Mouse (Mus musculus) monocyte, adult 2 months (primary cell): ENCODE measurements around the gene Sap18.
A peak's percentile ranks its signal among the peaks of the same experiment; 100 is the strongest.
"Not testable (repeated sequence)": the region's sequence is repeated elsewhere in the genome, so short reads cannot be mapped to it uniquely, and the experiment has no call there.

Source experiments
- DNase-seq, 2 experiments: peaks; one replicate each; pipeline ENCODE4 v3.0.0; 2022; ENCODE audit warnings: low spot score in 2 of 2, low read depth in 1 of 2

Sap18 gene

DNA sequence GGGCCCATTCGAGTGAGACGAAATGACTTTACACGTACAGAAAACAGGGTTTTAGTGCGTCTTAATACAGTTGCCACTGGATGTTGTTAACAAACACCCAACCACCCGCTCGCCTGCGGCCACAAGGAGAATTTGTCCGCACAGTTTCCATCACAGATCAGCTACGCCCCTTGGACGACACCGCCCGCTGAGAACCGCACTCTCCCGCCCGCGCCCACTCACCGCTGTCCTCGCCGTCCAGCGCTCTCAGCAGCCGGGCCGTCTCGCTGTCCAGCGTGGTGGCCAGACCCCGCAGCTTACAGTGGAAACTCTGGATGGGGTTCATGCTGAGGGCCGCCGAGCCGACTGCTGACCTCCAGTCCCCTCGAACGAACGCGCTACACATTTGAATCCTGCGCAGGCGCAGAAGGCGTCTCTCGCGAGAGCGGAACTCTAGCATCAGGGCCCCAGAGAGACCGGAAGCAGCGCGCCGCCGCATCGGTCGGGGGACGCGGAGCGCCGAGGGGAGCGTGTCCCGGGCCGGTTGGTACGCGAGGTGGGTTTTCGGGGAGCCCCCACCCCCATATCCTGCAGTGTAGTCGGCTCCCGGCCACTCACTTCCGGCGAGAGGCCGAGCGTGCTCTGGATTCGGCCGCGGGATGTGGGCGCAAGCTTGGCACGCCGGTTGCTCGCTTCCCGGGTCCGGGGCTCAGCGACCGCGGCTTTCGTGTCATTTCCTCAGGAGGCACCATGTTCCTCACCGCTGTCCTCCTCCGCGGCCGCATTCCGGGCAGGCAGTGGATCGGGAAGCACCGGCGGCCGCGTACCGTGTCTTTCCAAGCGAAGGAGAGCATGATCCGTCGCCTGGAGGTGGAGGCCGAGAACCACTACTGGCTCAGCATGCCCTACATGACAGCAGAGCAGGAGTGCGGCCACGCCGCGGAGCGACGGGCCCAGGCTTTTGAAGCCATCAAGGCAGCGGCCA is 28.1 kb downstream of the Sap18 start, which contains the start of the genes Ska3 and Mrpl57:
Ska3 (minus strand) TSS at position 398 of the 964 bp plus-strand sequence.
Mrpl57 (plus strand) TSS at position 447 of the 964 bp plus-strand sequence.
- peak; percentile 67 to 85 for DNase-seq

DNA sequence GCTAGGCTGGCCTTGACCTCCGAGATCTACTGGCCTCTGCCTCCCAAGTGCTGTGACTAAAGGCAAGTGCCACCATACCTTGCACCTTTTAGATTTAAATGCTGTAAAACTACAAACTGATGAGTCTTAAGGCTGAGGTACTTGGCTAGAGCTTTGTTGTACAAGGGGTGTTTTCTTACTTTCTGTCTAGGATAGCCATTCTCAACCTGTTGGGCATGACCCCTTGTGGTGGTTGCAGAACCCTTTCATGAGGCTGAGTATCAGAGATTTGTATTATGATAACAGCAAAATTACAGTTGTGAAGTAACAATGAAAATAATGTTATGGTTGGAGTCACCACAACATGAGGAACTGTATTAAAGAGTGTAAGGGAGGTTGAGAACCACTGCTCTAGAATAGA is 29.3 kb downstream of the Sap18 start:
- DNase-seq, result no peak

DNA sequence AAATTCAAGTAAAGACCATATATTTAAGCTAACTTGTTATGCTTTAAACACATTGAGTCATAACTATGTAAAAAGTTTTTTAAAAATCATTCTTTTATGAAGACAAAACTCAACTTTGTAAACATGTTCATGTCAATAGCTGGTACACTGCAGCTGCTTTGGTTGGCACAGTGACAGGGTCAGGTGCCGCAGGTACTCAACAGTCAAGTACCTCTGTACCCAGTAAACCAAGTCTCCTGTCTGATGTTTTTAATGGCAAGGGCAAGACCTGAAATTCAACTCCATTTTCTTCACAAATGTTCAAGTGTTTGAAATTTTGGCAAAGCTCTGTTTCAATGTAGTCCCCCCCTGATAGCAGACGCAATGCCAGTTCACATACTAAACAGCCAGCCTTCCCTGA is 35.5 kb downstream of the Sap18 start:
- DNase-seq, result no peak

DNA sequence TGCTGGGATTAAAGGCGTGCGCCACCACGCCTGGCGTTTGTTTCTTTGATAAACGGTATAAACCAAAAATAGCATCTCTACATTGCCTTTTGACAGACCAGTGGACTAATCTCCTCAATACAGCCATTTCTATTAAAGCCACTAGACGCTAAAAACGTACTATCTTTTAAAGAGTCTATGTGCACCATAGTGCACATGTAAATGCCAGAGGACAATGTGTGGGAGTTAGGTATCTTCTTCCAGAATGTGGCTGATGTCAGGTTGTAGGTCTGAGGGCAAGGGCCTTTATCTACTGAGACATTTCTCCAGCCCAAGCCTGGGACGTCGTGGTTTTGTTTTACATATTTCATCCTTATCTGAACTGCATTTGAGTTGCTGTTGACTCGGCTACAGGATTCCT is 37.2 kb downstream of the Sap18 start:
- DNase-seq, result no peak

DNA sequence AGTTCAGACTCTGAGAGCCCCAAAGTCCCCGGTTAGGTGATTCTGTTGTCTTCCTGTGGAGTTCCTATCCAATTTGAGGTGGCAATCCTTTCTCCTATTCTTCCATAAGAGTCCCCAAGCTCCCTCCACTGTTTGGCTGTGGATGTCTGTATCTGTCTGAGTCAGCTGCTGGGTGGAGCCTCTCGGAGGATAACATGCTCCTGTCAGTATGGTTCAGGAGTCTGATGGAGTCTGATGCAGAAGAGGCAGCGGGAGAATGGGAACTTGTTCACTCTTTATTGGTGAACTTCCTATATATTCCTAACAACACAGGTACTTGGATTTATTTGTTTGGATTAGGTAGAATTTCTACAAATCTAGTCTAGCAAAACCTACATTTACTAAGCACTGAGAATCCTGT is 46.6 kb downstream of the Sap18 start:
- no peak for DNase-seq

DNA sequence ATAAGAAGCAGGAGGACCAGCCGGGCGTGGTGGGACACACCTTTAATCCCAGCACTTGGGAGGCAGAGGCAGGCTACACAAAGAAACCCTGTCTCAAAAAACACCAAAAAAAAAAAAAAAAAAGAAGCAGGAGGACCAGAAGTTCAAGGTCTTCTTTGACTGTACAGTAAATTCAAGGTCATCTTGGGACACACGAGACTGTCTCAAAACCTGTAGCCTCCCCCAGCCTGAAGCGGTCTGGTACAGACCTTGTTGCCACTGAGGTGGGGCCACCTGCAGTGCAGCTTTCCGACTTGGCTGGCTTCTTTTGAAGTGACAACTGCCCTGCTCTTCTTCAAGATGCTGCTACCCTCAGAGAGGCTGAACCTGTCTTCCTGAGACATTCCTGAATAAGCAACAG is 50.1 kb downstream of the Sap18 start:
- DNase-seq, result not testable (repeated sequence)

DNA sequence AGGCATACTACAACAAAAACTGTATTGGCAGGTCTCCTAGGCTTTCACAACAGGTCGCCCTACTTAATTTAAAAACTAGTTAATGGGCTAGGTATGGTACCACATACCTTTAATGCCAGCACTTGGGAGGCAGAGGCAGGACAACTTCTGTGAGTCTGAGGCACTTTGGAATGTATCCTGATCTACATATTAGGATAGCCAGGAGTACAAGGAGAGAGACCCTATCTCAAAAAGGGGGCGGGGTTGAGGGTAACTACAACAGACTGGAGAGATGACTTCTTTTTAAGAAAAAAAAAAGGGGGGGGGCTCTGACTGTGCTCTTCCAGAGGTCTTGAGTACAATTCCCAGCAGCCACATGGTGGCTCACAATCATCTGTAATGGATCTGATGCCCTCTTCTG is 50.7 kb downstream of the Sap18 start:
- no peak for DNase-seq

DNA sequence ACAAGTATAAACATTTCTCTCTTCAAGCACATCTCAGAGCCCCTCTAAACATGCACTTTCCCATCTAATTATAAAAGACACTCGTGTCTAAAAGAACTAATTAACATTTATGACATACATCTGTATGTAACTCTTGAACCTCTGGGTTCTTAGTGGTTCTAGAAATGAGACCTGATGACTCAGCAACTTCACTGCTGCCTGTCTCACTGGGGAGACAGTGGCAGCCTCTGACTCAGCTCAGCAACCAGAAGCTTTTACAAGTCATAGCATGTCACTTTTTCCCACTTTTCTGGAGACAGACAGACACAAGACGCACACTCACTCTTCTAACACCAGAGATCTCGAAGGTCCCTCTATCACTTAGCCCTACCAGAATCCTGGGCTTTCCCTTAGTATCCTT is 52.4 kb downstream of the Sap18 start:
- DNase-seq, result no peak

DNA sequence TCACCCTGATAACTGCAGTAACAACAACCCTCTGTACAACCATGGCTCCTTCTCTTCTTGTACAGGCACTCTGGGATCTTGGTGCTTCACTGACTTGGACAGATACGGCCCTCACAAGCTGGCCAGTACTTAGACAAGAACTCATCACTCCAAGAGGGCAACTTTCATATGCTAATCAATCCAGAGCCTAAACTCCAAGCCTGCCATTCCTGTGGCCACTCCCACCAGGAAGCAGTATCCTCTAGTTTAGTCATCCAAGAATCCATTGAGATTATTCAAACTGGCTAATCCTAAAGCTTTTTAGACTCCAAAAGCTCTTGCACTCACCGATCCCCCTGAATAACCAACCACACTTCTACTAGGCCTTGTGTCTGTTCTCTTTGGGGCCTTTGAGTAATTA is 55.0 kb downstream of the Sap18 start:
- no peak for DNase-seq

DNA sequence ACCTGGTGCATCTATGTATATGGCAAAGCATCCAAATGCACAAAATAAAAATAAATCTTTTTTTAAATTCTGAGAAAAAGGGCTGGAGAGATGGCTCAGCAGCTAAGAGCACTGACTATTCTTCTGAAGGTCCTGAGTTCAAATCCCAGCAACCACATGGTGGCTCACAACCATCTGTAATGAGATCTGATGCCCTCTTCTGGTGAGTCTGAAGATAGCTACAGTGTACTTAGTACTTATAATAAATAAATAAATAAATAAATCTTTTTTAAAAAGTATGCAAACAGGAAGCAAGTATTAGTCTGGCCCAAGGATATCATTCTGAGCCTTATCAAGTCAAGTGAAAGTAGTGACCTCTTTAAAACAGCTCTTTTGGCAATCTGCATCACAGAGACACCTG is 58.1 kb downstream of the Sap18 start:
- DNase-seq, result not testable (repeated sequence)
